Mouse (Mus musculus): ENCODE results near the gene Ezh1.

DNA sequence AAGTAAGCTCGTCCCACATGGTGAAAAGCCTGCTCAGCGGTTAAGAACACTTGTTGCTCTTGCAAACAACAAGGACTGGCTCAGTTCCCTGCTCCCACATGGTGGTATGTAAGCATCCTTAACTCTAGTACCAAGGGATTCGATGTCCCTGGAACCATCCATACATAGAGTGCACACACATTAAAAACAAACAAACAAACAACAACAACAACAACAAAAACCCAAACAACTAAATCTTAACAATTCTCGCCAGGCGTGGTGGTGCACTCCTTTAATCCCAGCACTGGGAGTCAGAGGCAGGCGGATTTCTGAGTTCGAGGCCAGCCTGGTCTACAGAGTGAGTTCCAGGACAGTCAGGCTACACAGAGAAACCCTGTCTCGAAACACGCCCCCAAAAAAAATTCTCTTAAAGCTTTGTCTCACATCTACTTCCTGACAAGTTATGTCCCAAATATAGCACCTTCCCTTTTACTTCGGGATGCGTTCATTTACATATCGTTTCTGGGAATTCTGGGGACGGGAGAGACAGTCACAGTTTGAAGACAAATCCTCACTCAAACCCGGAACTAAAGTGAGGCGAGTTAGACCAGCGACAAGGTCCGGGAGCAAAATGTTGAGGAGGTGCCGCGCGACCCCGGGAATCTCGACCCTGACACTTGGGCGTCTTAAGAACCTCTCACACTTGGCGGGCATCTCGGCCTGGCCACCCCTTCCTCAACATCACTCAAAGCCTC lies 765 bp downstream of the Ezh1 start:
- no peak for TF ChIP-seq CTCF (IDR thresholded peaks at IDR 0.05; ENCODE audit: low read depth, low read length)
- no peak for TF ChIP-seq POLR2A (IDR thresholded peaks at IDR 0.05; ENCODE audit: insufficient read depth, low read length)

All from ES-Bruce4 (cell line).